Mouse (Mus musculus) kidney, adult 2 months (tissue): Measurements from ENCODE around the gene Cnpy2.

Experiments
- CTCF ChIP-seq: fragments of 200-500 bp; conservative IDR thresholded peaks from 2 replicates; pipeline ENCODE4 v1.5.1; 2011; ENCODE audit warnings: low read depth, mild to moderate bottlenecking, control low read depth, low read length, moderate library complexity, mixed read lengths; ENCODE audit not compliant: insufficient read depth, insufficient read length
- POLR2A ChIP-seq: fragments of 200-500 bp; IDR thresholded peaks from one replicate; pipeline ENCODE4 v1.6.1; 2011; ENCODE audit warnings: low read depth, low read length, control low read depth

DNA sequence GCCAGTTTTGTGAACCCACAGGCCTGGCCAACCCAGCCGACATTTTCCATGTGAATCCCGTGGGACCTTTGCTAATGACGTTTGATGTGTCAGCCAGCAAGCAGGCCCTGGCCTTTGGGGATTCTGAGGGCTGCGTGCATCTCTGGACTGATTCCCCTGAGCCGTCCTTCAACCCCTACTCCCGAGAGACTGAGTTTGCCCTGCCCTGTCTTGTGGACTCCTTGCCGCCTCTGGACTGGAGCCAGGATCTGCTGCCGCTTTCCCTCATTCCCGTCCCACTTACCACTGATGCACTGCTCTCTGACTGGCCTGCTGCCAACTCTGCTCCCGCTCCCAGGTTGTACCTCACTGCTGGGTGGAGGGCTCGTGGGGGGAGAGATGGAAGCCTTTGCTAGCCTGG is 12.1 kb upstream of the Cnpy2 start:
- TF ChIP-seq CTCF = no peak
- TF ChIP-seq POLR2A = no peak
